Mouse (Mus musculus): Measurements from ENCODE around the gene Ephx3.
"Not testable (repeated sequence)": the region's sequence is repeated elsewhere in the genome, so short reads cannot be mapped to it uniquely, and the experiment has no call there.

The Ephx3 gene

GRCm38 (mm10) chr17:32188863-32189636 lies at the start of gene Ephx3:
Gene Ephx3 (minus strand): TSS chr17:32189549.
- DNase-seq (ENCODE audit: low spot score in 2 of 2) = no peak

DNA sequence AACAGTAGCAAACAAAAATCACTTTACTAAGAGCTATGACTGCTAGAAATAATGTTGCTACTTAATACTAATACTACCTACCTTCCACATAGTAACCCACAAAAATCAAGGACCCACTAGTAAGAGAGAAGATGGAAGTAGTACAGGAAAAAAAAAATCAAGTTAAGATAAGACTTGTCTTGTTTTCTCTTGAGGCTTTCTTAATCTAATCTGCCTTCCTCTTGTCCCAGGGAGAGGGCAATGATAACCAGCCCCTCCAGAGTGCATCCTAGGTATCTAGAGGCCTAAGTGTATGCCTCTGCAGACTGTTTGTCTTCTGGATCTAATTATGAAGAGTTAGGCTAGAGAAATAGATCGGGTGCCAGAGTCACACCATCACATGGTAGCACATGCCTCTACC lies 49.2 kb upstream of the Ephx3 start:
- DNase-seq (ENCODE audit: low spot score in 2 of 2) = no peak

- peak; percentile 49 to 68 for DNase-seq (ENCODE audit: low spot score in 2 of 2)
Observed at GRCm38 (mm10) chr17:32235534-32236191, 46.3 kb upstream of the Ephx3 start.

DNA sequence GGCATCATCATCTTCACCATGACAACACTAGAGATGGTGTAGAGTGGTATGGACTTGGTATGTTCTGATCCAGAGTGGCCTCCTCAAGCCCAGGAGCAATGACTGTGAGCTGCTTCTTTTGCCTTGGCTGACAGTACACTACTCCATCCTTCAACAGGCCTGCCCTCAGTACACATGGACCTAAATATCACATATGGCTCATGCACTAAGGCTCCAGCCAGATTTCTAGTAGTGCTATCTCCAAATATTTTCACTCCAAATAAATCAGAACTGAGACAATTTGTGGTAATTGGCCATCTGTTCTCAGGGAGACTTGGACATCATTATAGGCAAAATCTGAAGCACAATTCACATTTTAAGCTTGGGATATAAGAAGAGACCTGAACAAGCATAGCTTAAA lies 43.8 kb upstream of the Ephx3 start:
- no peak for DNase-seq (ENCODE audit: low spot score in 2 of 2)

DNA sequence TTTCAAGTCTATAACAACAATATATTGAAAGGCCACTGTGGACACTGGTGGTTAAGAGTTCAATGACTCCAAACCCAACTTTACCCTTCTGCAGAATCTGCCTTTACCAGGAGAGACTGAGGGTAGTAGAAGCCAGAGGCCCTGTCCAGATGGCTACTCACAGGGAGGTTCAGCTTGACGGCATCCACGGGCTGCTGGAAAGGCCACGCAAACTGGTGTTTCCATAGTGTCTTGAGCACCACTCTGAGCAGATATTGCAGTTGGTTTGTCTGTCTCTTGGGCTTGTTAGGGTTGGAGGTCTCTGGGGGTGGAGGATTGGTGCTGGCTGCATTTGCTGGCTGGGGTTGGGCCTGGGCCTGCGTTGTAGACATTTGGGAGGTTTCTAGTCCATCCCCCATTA lies 39.9 kb upstream of the Ephx3 start:
- no peak for DNase-seq (ENCODE audit: low spot score in 2 of 2)

- DNase-seq (ENCODE audit: low spot score in 2 of 2) = no peak
Observed at GRCm38 (mm10) chr17:32220873-32221272, 31.5 kb upstream of the Ephx3 start.

GRCm38 (mm10) chr17:32215587-32215986 lies 26.2 kb upstream of the Ephx3 start:
- not testable (repeated sequence) for DNase-seq (ENCODE audit: low spot score in 2 of 2)

DNA sequence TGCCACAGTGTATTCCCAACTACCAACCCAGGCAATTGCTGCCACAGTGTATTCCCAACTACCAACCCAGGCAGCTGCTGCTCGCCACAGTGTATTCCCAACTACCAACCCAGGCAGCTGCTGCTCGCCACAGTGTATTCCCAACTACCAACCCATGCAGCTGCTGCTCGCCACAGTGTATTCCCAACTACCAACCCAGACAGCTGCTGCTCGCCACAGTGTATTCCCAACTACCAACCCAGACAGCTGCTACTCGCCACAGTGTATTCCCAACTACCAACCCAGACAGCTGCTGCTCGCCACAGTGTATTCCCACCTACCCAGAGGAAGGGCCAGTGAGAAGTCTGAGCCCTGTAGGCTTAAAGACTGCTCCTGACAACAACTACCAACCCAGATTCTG lies 22.2 kb upstream of the Ephx3 start:
- DNase-seq (ENCODE audit: low spot score in 2 of 2) = not testable (repeated sequence)

DNA sequence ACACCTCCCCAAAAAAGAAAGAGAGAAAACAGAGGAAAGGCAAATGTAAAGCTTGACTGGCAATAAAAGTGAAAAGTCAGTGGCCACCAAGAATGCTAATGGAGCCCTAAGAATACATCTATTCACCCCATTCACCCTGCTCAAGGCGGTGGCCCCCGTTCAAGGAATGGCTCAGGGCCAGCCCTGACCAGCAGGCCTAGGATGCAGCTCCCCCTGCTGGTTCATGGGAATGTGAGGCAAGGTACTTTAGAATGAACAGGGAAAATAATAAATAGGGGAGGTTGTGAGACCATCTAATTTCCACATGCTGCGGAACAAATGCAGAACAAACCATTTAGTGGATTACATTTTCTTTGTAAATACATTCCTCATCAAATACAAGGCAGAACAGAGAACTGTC lies 20.4 kb upstream of the Ephx3 start:
- peak; percentile 51 to 69 for DNase-seq (ENCODE audit: low spot score in 2 of 2)

DNA sequence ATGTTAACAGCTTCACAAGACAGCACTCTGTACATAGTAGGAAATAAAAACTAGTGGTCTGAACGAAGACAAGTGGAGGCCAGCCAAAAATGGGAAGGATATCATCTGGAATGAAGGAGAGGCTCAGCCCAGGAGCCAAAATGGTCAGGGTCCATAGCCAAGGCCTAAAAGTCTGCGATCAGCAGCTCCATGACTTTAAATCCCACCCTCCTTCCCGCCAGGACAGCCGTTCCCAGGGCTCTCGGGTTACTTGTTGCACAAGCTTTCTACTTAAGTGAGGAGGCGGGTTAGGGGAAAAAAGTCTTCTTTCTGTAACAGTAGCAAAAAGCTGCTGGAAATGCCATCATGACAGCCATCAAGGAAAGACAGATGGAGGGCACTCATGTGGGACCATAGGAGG lies 19.8 kb upstream of the Ephx3 start:
- DNase-seq (ENCODE audit: low spot score in 2 of 2) = peak; percentile 60

GRCm38 (mm10) chr17:32207586-32208245 lies 18.4 kb upstream of the Ephx3 start:
- peak; percentile 78 to 79 for DNase-seq (ENCODE audit: low spot score in 2 of 2)

DNA sequence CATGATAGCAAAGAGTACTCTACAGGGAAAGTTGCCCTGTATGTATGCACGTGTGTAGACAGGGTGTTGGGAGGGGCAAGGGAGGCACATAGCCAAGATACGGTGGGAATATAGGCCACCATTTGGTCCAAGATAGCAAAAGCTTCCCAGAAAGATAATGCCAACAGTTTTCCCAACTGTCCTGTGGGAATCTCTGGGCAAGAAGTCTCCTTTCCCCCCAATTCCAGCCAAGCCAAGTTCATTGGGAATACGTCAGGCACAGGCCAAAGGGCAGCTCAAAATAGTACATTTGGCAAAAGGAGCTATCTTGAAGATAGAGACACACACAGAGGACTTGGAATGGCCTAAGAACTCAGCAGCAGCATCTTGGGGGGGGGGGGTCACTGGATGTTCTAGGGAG lies 16.0 kb upstream of the Ephx3 start:
- peak; percentile 55 to 67 for DNase-seq (ENCODE audit: low spot score in 2 of 2)

GRCm38 (mm10) chr17:32202972-32203371 lies 13.6 kb upstream of the Ephx3 start:
- no peak for DNase-seq (ENCODE audit: low spot score in 2 of 2)

DNA sequence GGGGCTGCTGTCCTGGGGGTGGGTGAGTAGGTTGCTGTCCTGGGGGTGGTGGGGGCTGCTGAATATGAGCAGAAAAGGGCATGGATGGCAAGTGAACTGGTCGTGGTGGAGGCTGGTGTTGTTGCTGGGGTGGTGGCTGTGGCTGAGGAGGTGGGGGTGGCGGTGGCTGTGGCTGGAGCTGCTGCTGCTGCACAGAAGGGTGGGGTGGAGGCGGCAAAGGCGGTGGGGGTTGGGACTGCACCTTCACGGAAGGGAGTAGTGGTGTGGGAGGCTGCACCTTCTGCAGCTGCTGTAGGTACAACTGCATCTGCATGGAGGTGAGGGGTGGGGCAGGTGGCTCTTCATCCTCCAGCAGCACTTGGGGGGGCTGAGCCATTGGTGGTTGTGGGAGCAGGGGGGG lies 11.7 kb upstream of the Ephx3 start:
- no peak for DNase-seq (ENCODE audit: low spot score in 2 of 2)

GRCm38 (mm10) chr17:32199796-32200195 lies 10.4 kb upstream of the Ephx3 start:
- no peak for DNase-seq (ENCODE audit: low spot score in 2 of 2)

DNA sequence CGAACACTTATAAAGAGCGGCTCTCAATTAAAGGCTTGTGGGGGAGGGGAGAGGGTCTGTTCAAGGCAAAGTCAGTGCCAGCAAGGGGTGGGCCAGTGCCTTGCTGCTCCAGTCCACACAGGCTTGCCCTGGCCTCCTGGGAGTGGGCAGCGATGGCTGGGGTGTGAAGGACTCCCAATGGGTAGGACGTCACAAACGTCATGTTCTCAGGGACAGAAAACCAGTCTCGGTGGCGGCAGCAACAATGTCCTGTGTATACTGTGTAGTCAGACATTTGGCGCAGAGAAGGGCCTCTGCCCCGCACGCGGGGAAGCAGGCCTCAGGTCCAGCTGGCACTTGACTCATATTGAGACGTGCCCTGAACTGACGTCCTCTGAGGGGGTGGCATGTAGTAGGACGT lies 7.8 kb upstream of the Ephx3 start:
- DNase-seq (ENCODE audit: low spot score in 2 of 2) = no peak

- no peak for DNase-seq (ENCODE audit: low spot score in 2 of 2)
Observed at GRCm38 (mm10) chr17:32195725-32196124, 6.4 kb upstream of the Ephx3 start.

- DNase-seq (ENCODE audit: low spot score in 2 of 2) = no peak
Observed at GRCm38 (mm10) chr17:32193010-32193409, 3.7 kb upstream of the Ephx3 start.

DNA sequence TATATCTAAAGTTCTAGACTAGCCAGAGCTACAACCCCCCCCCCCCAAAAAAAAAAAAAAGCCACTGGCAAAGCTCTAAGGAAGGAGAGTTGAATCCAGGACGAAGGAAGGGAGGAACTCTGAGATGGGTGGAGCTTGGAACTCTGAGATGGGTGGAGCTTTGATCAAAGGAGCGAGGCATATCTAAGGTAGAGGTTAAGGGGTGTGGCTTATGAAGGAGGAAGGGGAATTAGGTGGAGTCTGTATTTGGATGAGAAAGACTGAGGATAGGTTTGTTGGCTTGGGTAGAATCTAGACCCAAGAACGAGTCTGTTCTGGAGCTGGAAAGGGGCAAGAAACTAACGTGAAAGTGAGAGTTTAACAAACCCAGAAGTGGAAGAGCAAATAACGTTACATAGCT lies 501 bp upstream of the Ephx3 start:
- DNase-seq (ENCODE audit: low spot score in 2 of 2) = no peak

- no peak for DNase-seq (ENCODE audit: low spot score in 2 of 2)
Observed at GRCm38 (mm10) chr17:32183017-32183416, 6.3 kb downstream of the Ephx3 start.

DNA sequence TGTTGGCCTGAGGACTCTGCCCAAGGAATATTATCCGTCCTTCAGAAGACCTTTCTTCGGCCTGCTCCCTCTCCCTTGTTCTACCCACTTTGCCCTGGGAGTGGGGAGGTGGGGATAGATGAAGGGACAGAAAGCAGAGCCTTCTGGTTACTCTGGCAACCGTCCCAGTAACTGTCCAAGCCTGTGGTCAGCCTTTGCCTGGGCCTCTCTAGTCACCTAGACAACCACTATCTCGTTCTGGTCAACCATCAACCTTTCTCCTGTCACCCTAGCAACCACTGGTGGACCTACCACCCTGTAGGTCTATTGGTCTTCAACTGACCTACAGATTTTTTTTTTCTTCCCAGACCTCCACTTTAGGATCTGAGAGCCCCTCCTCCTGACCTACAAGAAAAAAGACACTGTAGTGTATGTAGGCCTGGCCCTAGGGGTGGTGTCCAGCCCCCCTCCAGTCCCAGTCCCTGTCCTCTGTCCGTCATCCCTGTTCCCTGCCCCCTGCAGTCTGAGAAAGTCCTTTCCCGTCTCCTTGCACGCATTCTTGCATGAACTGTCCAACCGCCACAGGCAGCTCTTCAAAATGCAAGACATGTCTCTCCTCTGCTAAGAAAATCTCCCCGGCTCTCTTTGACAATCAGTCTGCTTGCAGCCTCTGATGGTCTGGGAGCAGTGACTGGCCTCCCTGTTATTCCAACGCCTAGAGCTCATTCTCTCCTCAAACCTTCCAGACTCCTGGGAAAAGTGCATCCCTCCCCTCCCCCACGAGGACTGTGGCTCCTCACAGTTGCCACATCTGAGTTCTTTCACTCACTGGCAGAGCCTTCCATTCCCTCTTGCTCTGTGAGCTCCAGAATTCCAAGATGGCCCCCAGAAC lies 9.5 kb downstream of the Ephx3 start:
- no peak for DNase-seq (ENCODE audit: low spot score in 2 of 2)

DNA sequence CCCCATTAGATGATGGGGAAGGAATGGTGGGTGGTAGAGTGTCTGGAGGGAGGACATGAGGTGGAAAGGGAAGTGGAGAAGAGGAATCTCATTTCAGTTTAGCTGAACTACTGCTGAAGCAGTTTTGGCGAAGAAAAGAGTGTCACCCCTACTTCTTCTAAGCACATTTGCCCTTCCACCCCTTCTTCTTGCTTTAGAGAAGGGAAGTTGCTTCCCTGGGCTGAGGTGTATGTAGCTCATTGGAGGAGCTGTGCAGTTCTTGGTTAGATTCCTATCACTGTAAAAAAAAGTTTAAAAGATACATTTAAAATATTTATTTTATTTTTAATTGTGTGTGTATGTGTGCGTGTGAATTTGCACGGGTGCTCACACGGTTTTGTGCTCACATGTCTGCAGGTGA lies 12.4 kb downstream of the Ephx3 start:
- DNase-seq (ENCODE audit: low spot score in 2 of 2) = no peak

Data from heart, adult 9 months (tissue).